Mouse (Mus musculus) myocyte (in vitro differentiated cells): ENCODE data around the gene Vmn1r18. TPM values are rescaled to one million over a fixed set of nuclear protein-coding genes. Genes with fewer than 3 reads are reported as not detected.
"Not testable (repeated sequence)": the region's sequence is repeated elsewhere in the genome, so short reads cannot be mapped to it uniquely, and the experiment has no call there.

Experiments
- H3K27me3 ChIP-seq: one replicate; pipeline ENCODE4 v1.6.1; 2011; ENCODE audit not compliant: control insufficient read depth, insufficient read depth, insufficient read length
- H3K36me3 ChIP-seq: one replicate; pipeline ENCODE4 v1.6.1; 2011; ENCODE audit not compliant: control insufficient read depth, insufficient read depth
- H3K4me2 ChIP-seq: one replicate; pipeline ENCODE4 v1.6.1; 2011; ENCODE audit warnings: low read depth, control low read depth
- H3K4me3 ChIP-seq: one replicate; pipeline ENCODE4 v1.5.1; 2011; ENCODE audit warnings: mild to moderate bottlenecking, control low read depth, moderate library complexity
- H3K79me2 ChIP-seq: one replicate; pipeline ENCODE4 v1.6.1; 2011; ENCODE audit not compliant: control insufficient read depth, insufficient read depth
- H3ac ChIP-seq: one replicate; pipeline ENCODE4 v1.6.1; 2011; ENCODE audit not compliant: control insufficient read depth, insufficient read length
- CEBPB ChIP-seq: IDR thresholded peaks from 2 replicates; pipeline ENCODE4 v1.6.1; 2011; ENCODE audit warnings: mild to moderate bottlenecking, moderate library complexity; ENCODE audit not compliant: poor library complexity, insufficient read depth, severe bottlenecking
- E2F4 ChIP-seq: IDR thresholded peaks from one replicate; pipeline ENCODE4 v1.6.1; 2011; ENCODE audit warnings: mild to moderate bottlenecking, control low read depth, moderate library complexity; ENCODE audit not compliant: insufficient read depth
- MAX ChIP-seq: IDR thresholded peaks from one replicate; pipeline ENCODE4 v1.6.1; 2011; ENCODE audit warnings: low read depth, mild to moderate bottlenecking, control low read depth
- MYOD1 ChIP-seq, 3 experiments: IDR thresholded peaks; one replicate each; pipeline ENCODE4 v1.6.1; 2011; ENCODE audit warnings: control low read depth in 2 of 3, low read depth in 2 of 3, mild to moderate bottlenecking in 2 of 3, moderate library complexity in 1 of 3; ENCODE audit not compliant: insufficient read length in 2 of 3, control insufficient read depth in 1 of 3
- MYOG ChIP-seq, 3 experiments: IDR thresholded peaks; one replicate each; pipeline ENCODE4 v1.6.1; 2011; ENCODE audit warnings: control low read depth in 2 of 3, low read depth in 2 of 3, mild to moderate bottlenecking in 2 of 3; ENCODE audit not compliant: insufficient read length in 2 of 3, control insufficient read depth in 1 of 3, insufficient read depth in 1 of 3
- POLR2A ChIP-seq: IDR thresholded peaks from one replicate; pipeline ENCODE4 v1.6.1; 2011; ENCODE audit warnings: low read depth, mild to moderate bottlenecking, control low read depth, moderate library complexity; ENCODE audit not compliant: insufficient read length
- POLR2AphosphoS2 ChIP-seq: IDR thresholded peaks from one replicate; pipeline ENCODE4 v1.6.1; 2011; ENCODE audit warnings: low read depth, control low read depth; ENCODE audit not compliant: insufficient read length
- REST ChIP-seq: IDR thresholded peaks from one replicate; pipeline ENCODE4 v1.6.1; 2011; ENCODE audit warnings: mild to moderate bottlenecking, control low read depth, moderate library complexity; ENCODE audit not compliant: insufficient read depth, insufficient read length
- SRF ChIP-seq: IDR thresholded peaks from one replicate; pipeline ENCODE4 v1.6.1; 2011; ENCODE audit warnings: low read depth; ENCODE audit not compliant: control insufficient read depth, insufficient read length
- TCF12 ChIP-seq: IDR thresholded peaks from one replicate; pipeline ENCODE4 v1.6.1; 2011; ENCODE audit warnings: mild to moderate bottlenecking, control low read depth; ENCODE audit not compliant: poor library complexity, insufficient read depth, severe bottlenecking
- TCF3 ChIP-seq: IDR thresholded peaks from one replicate; pipeline ENCODE4 v1.6.1; 2011; ENCODE audit warnings: low read depth, control low read depth; ENCODE audit not compliant: insufficient read length
- USF1 ChIP-seq: IDR thresholded peaks from one replicate; pipeline ENCODE4 v1.6.1; 2011; ENCODE audit warnings: low read depth, mild to moderate bottlenecking, control low read depth, moderate library complexity
- polyA plus RNA-seq: library from polyadenylated mRNA; unstranded; fragments of >200 nt; fragmentation: generic; extraction: Trizol; gene quantifications from one replicate; pipeline ENCODE4 v1.2.1, GENCODE M21; 2012; ENCODE audit warnings: missing spikeins

Vmn1r18 gene
- not detected for polyA plus RNA-seq

- H3K36me3 ChIP-seq: no peaks in the 10 kb centered on the region
- no peak within 1 kb of the TSS for H3K4me2 ChIP-seq
- no peaks in the 10 kb centered on the region for H3K79me2 ChIP-seq
- no peaks in the 10 kb centered on the region for H3K27me3 ChIP-seq
- TF ChIP-seq E2F4 (no peak), POLR2AphosphoS2 (no peak), CEBPB (no peak), REST (no peak), SRF (no peak), TCF12 (no peak), POLR2A (no peak), MYOD1 (IDR thresholded peaks at IDR 0.05; ENCODE audit: control insufficient read depth in 1 of 3, insufficient read length in 2 of 3, low read depth in 2 of 3) (no peak), TCF3 (no peak), MAX (no peak), MYOG (IDR thresholded peaks at IDR 0.05; ENCODE audit: control insufficient read depth in 1 of 3, insufficient read depth in 1 of 3, insufficient read length in 2 of 3, low read depth in 2 of 3) (no peak), USF1 (no peak)
- H3ac ChIP-seq: no peak within 1 kb of the TSS
- H3K4me3 ChIP-seq: no peak within 1 kb of the TSS
Measured at GRCm38 (mm10) chr6:57395683-57396082, at the start of gene Vmn1r18. Vmn1r18 (minus strand) TSS chr6:57395783.

GRCm38 (mm10) chr6:57431196-57431595 is 35.6 kb upstream of the Vmn1r18 start:
- Histone ChIP-seq H3ac (no peak overlapping the region), H3K4me2 (no peak overlapping the region), H3K36me3 (no peaks in the 10 kb centered on the region), H3K4me3 (no peak overlapping the region), H3K79me2 (no peaks in the 10 kb centered on the region), H3K27me3 (no peaks in the 10 kb centered on the region)
- TF ChIP-seq SRF: no peak
- no peak for TF ChIP-seq MAX

GRCm38 (mm10) chr6:57428630-57429029 is 33.0 kb upstream of the Vmn1r18 start, which contains the start of gene Vmn1r20:
Vmn1r20 (plus strand) TSS chr6:57428930.
- Histone ChIP-seq H3K36me3 (no peaks in the 10 kb centered on the region), H3K4me2 (no peak within 1 kb of the TSS), H3K4me3 (no peak within 1 kb of the TSS), H3K27me3 (no peaks in the 10 kb centered on the region), H3ac (no peak within 1 kb of the TSS), H3K79me2 (no peaks in the 10 kb centered on the region)
- TF ChIP-seq MAX (no peak), TCF12 (no peak), USF1 (no peak), POLR2AphosphoS2 (no peak), POLR2A (no peak), TCF3 (no peak), MYOG (IDR thresholded peaks at IDR 0.05; ENCODE audit: control insufficient read depth in 1 of 3, insufficient read depth in 1 of 3, insufficient read length in 2 of 3, low read depth in 2 of 3) (no peak), SRF (no peak), MYOD1 (IDR thresholded peaks at IDR 0.05; ENCODE audit: control insufficient read depth in 1 of 3, insufficient read length in 2 of 3, low read depth in 2 of 3) (no peak), E2F4 (no peak), CEBPB (no peak), REST (no peak)

- H3K4me3 ChIP-seq, H3ac ChIP-seq, H3K4me2 ChIP-seq, H3K27me3 ChIP-seq, H3K36me3 ChIP-seq, H3K79me2 ChIP-seq: not testable (repeated sequence)
Measured at GRCm38 (mm10) chr6:57403480-57403879, 7.9 kb upstream of the Vmn1r18 start, which contains the start of gene Vmn1r19. Vmn1r19 (plus strand) TSS chr6:57403780.

GRCm38 (mm10) chr6:57367496-57367895 is 28.1 kb downstream of the Vmn1r18 start:
- TF ChIP-seq REST (no peak), SRF (no peak), MAX (no peak), CEBPB (no peak), TCF12 (no peak), MYOG (IDR thresholded peaks at IDR 0.05; ENCODE audit: control insufficient read depth in 1 of 3, insufficient read depth in 1 of 3, insufficient read length in 2 of 3, low read depth in 2 of 3) (no peak), POLR2A (no peak), POLR2AphosphoS2 (no peak), USF1 (no peak)
- Histone ChIP-seq H3ac (no peak overlapping the region), H3K4me2 (no peak overlapping the region), H3K27me3 (no peaks in the 10 kb centered on the region), H3K36me3 (no peaks in the 10 kb centered on the region), H3K79me2 (no peaks in the 10 kb centered on the region), H3K4me3 (no peak overlapping the region)

GRCm38 (mm10) chr6:57365866-57366265 is 29.7 kb downstream of the Vmn1r18 start:
- not testable (repeated sequence) for H3K36me3 ChIP-seq, H3K27me3 ChIP-seq, H3K79me2 ChIP-seq, H3ac ChIP-seq, H3K4me2 ChIP-seq, H3K4me3 ChIP-seq
